Mouse (Mus musculus) CD4-positive, CD25-positive, alpha-beta regulatory T cell, adult 4 months (primary cell): ENCODE measurements around the gene Etv4. TPM values are rescaled to one million over a fixed set of nuclear protein-coding genes. Genes with fewer than 3 reads are reported as not detected.

ENCODE experiments used
- ATAC-seq: one replicate; pipeline ENCODE4 v1.8.0; 2017
- polyA plus RNA-seq, 2 experiments: library from polyadenylated mRNA; unstranded; fragments of 100-300 nt; shearing (Covaris generic); gene quantifications; one replicate each; pipeline ENCODE4 v1.2.1; 2017

Gene Etv4
- polyA plus RNA-seq, 2 experiments from 2014 or later, result not detected

- ATAC-seq, result peak; percentile 40
Observed at GRCm38 (mm10) chr11:101784488-101785142, 556 bp downstream of the Etv4 start.

- ATAC-seq, result no peak
Observed at GRCm38 (mm10) chr11:101784072-101784471, 1.1 kb downstream of the Etv4 start.

- ATAC-seq, result no peak
Observed at GRCm38 (mm10) chr11:101783584-101783983, 1.6 kb downstream of the Etv4 start.

GRCm38 (mm10) chr11:101783135-101783534 lies 2.0 kb downstream of the Etv4 start:
- ATAC-seq, result no peak

- ATAC-seq, result no peak
Observed at GRCm38 (mm10) chr11:101776846-101777245, 8.3 kb downstream of the Etv4 start.

- no peak for ATAC-seq
Observed at GRCm38 (mm10) chr11:101772449-101772848, 12.7 kb downstream of the Etv4 start.

GRCm38 (mm10) chr11:101772027-101772426 lies 13.1 kb downstream of the Etv4 start:
- no peak for ATAC-seq

- no peak for ATAC-seq
Observed at GRCm38 (mm10) chr11:101770266-101770665, 14.9 kb downstream of the Etv4 start.

GRCm38 (mm10) chr11:101768721-101769120 lies 16.4 kb downstream of the Etv4 start:
- no peak for ATAC-seq

- no peak for ATAC-seq
Observed at GRCm38 (mm10) chr11:101767326-101767725, 17.8 kb downstream of the Etv4 start.

GRCm38 (mm10) chr11:101764546-101764945 lies 20.6 kb downstream of the Etv4 start:
- ATAC-seq, result no peak

GRCm38 (mm10) chr11:101763723-101764122 lies 21.4 kb downstream of the Etv4 start:
- ATAC-seq, result no peak

GRCm38 (mm10) chr11:101759530-101759929 lies 25.6 kb downstream of the Etv4 start:
- ATAC-seq, result no peak

- no peak for ATAC-seq
Observed at GRCm38 (mm10) chr11:101758431-101758830, 26.7 kb downstream of the Etv4 start.

- no peak for ATAC-seq
Observed at GRCm38 (mm10) chr11:101757366-101757765, 27.8 kb downstream of the Etv4 start.

GRCm38 (mm10) chr11:101756616-101757015 lies 28.6 kb downstream of the Etv4 start:
- ATAC-seq, result no peak

- ATAC-seq, result no peak
Observed at GRCm38 (mm10) chr11:101733596-101733995, 51.6 kb downstream of the Etv4 start.

GRCm38 (mm10) chr11:101732518-101733440 lies 52.4 kb downstream of the Etv4 start, which contains the start of gene Dhx8:
TSS of gene Dhx8 (plus strand) at chr11:101732919.
- ATAC-seq, result peak; percentile 97

GRCm38 (mm10) chr11:101729308-101729707 lies 55.9 kb downstream of the Etv4 start:
- no peak for ATAC-seq

GRCm38 (mm10) chr11:101726765-101727164 lies 58.4 kb downstream of the Etv4 start:
- ATAC-seq, result no peak

GRCm38 (mm10) chr11:101725043-101725442 lies 60.1 kb downstream of the Etv4 start:
- ATAC-seq, result no peak

GRCm38 (mm10) chr11:101719986-101720520 lies 65.1 kb downstream of the Etv4 start:
- no peak for ATAC-seq
